Mouse (Mus musculus): ENCODE measurements around the gene Pagr1a.

GRCm38 (mm10) chr7:127016081-127016480 lies 1.1 kb downstream of the Pagr1a start:
- TF ChIP-seq CTCF (IDR thresholded peaks at IDR 0.05 in 2 of 3, conservative IDR thresholded peaks at IDR 0.05 in 1 of 3; ENCODE audit: control insufficient read depth in 1 of 3, insufficient read depth in 1 of 3, low read depth in 2 of 3, low read length in 3 of 3, poor library complexity in 1 of 3, severe bottlenecking in 1 of 3) (no peak), MAX (IDR thresholded peaks at IDR 0.05; ENCODE audit: low read length) (no peak), GABPA (IDR thresholded peaks at IDR 0.05; ENCODE audit: low read depth, low read length) (no peak), EP300 (IDR thresholded peaks at IDR 0.05; ENCODE audit: low read depth in 1 of 2, low read length in 2 of 2) (no peak), TBP (IDR thresholded peaks at IDR 0.05; ENCODE audit: low read depth, low read length) (peak; percentile 52), E2F4 (IDR thresholded peaks at IDR 0.05; ENCODE audit: borderline replicate concordance, low read depth, low read length) (no peak), POLR2AphosphoS2 (IDR thresholded peaks at IDR 0.05; ENCODE audit: low read length) (no peak), SMC3 (IDR thresholded peaks at IDR 0.05; ENCODE audit: low read depth, low read length) (no peak), RCOR1 (IDR thresholded peaks at IDR 0.05; ENCODE audit: low read depth, low read length) (no peak), POLR2A (IDR thresholded peaks at IDR 0.05; ENCODE audit: control insufficient read depth in 1 of 2, insufficient read depth in 1 of 2, low read depth in 1 of 2, low read length in 2 of 2, poor library complexity in 1 of 2) (no peak; a peak in 1 of 4 replicates), ZKSCAN1 (IDR thresholded peaks at IDR 0.05; ENCODE audit: low read depth, low read length) (no peak), KAT2A (conservative IDR thresholded peaks at IDR 0.05; ENCODE audit: low read depth, low read length) (no peak), TCF12 (IDR thresholded peaks at IDR 0.05; ENCODE audit: low read depth, low read length) (no peak), NRF1 (IDR thresholded peaks at IDR 0.05; ENCODE audit: insufficient read depth, low read depth, low read length, poor library complexity, severe bottlenecking) (no peak; the same call in 1 of the 2 replicates)

Measured in MEL (cell line).